Mouse (Mus musculus) kidney, postnatal 14 days (tissue): Measurements from ENCODE around the gene Tnfsf10.
"Not testable (repeated sequence)": the region's sequence is repeated elsewhere in the genome, so short reads cannot be mapped to it uniquely, and the experiment has no call there.

Experiments
- DNase-seq: peaks from one replicate; pipeline ENCODE4 v3.0.0; 2022; ENCODE audit warnings: mixed read lengths

Gene Tnfsf10

GRCm38 (mm10) chr3:27316559-27317287 is at the start of gene Tnfsf10:
Gene Tnfsf10, plus strand, starts transcription at chr3:27317028.
- peak; percentile 72 for DNase-seq

GRCm38 (mm10) chr3:27267327-27267726 is 49.5 kb upstream of the Tnfsf10 start:
- DNase-seq, result peak; percentile 79

- DNase-seq, result no peak
Measured at GRCm38 (mm10) chr3:27267887-27268286, 48.9 kb upstream of the Tnfsf10 start.

GRCm38 (mm10) chr3:27269151-27269550 is 47.7 kb upstream of the Tnfsf10 start:
- no peak for DNase-seq

GRCm38 (mm10) chr3:27270160-27270962 is 46.5 kb upstream of the Tnfsf10 start:
- peak; percentile 89 for DNase-seq

GRCm38 (mm10) chr3:27272926-27273745 is 43.7 kb upstream of the Tnfsf10 start:
- DNase-seq, result peak; percentile 66

- peak; percentile 66 for DNase-seq
Measured at GRCm38 (mm10) chr3:27279286-27279925, 37.4 kb upstream of the Tnfsf10 start.

- DNase-seq, result peak; percentile 88
Measured at GRCm38 (mm10) chr3:27280280-27280749, 36.5 kb upstream of the Tnfsf10 start.

GRCm38 (mm10) chr3:27283071-27283713 is 33.6 kb upstream of the Tnfsf10 start:
- peak; percentile 80 for DNase-seq

GRCm38 (mm10) chr3:27283796-27284195 is 33.0 kb upstream of the Tnfsf10 start:
- peak; percentile 39 for DNase-seq

- DNase-seq, result no peak
Measured at GRCm38 (mm10) chr3:27284227-27284626, 32.6 kb upstream of the Tnfsf10 start.

- peak; percentile 60 for DNase-seq
Measured at GRCm38 (mm10) chr3:27285072-27285471, 31.8 kb upstream of the Tnfsf10 start.

- no peak for DNase-seq
Measured at GRCm38 (mm10) chr3:27288301-27288700, 28.5 kb upstream of the Tnfsf10 start.

- DNase-seq, result peak; percentile 75
Measured at GRCm38 (mm10) chr3:27288909-27289308, 27.9 kb upstream of the Tnfsf10 start.

GRCm38 (mm10) chr3:27290285-27290684 is 26.5 kb upstream of the Tnfsf10 start:
- no peak for DNase-seq

GRCm38 (mm10) chr3:27290945-27291344 is 25.9 kb upstream of the Tnfsf10 start:
- DNase-seq, result not testable (repeated sequence)

GRCm38 (mm10) chr3:27291411-27291810 is 25.4 kb upstream of the Tnfsf10 start:
- not testable (repeated sequence) for DNase-seq

GRCm38 (mm10) chr3:27293645-27294385 is 23.0 kb upstream of the Tnfsf10 start:
- DNase-seq, result no peak

- no peak for DNase-seq
Measured at GRCm38 (mm10) chr3:27300451-27300850, 16.4 kb upstream of the Tnfsf10 start.

GRCm38 (mm10) chr3:27302339-27303022 is 14.3 kb upstream of the Tnfsf10 start:
- DNase-seq, result no peak
